Mouse (Mus musculus) cerebellum, postnatal 36 days (tissue): ENCODE data around the gene Paqr3.

ENCODE experiments used
- DNase-seq, 2 experiments: peaks; one replicate each; pipeline ENCODE4 v3.0.0; 2021 to 2022; ENCODE audit warnings: mixed read lengths in 2 of 2

The Paqr3 gene

DNA sequence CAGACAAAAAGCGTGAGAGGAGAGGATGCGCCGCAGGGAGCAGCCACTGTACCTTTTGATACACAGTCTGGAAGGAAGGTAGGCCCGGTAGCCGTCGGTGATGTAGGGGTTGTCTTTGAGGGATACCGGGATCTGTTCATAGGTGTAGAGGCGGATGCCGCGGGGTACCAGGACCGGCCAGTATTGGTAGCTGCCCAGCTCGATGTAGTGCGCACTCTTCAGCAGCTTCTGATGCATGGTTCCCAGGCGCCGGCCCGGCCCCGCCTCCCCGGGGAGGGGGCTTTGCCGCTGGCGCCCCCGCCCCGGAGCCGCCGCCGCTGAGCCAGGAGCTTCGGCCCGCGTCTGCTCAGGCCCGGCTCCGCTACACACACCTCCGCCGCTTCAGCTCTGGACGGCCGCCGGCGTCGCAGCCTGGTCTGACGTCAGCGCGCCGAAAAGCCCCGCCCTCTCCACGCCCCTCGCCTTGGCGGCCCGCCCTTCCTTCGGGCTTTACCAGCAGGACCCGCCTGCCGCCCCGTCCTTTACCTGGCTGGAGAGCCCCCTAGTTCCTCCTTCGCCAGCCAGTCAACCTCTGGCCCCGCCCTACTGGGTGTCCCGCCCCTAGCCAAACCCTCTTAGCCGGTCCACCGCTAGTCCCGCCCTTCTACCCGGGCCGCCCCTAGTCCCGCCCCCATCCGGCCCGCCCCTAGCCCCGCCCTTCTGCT is at the start of gene Paqr3:
TSS of gene Paqr3 (minus strand) at position 390 of the 704 bp plus-strand sequence.
- DNase-seq: peak; percentile 98 to 99

- peak in 1 of 2 experiments; percentile 25 for DNase-seq
Observed at GRCm38 (mm10) chr5:97154688-97155087, 43.3 kb upstream of the Paqr3 start.

- no peak for DNase-seq
Observed at GRCm38 (mm10) chr5:97135331-97135730, 23.9 kb upstream of the Paqr3 start.

GRCm38 (mm10) chr5:97129589-97129988 is 18.2 kb upstream of the Paqr3 start:
- no peak for DNase-seq

GRCm38 (mm10) chr5:97128242-97129226 is 17.1 kb upstream of the Paqr3 start:
- peak; percentile 72 to 78 for DNase-seq

GRCm38 (mm10) chr5:97127284-97127683 is 15.9 kb upstream of the Paqr3 start:
- DNase-seq: no peak

- peak; percentile 37 to 57 for DNase-seq
Observed at GRCm38 (mm10) chr5:97126005-97126404, 14.6 kb upstream of the Paqr3 start.

GRCm38 (mm10) chr5:97125459-97125970 is 14.1 kb upstream of the Paqr3 start:
- DNase-seq: no peak

DNA sequence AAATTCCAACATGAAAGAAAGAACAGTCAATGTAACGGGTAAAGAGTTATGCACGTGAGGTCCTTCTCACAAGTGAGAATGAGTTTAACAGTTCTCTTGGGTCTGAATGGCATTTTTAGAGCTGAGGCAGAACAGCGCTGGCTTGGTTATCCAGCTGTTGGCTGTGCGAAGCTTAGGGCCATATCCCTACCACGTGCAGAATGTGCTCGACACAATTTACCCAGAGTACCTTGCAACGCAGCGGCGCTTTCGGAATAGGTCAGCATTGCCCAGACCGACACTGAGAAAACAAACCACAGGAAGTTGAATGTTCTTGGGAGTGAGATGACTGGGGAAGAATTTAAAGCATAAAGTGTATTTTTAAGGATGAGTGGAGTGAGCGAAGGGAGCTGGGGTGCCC is 13.6 kb upstream of the Paqr3 start:
- DNase-seq: no peak

- peak in 1 of 2 experiments; percentile 29 for DNase-seq
Observed at GRCm38 (mm10) chr5:97110697-97111096, 699 bp downstream of the Paqr3 start.

DNA sequence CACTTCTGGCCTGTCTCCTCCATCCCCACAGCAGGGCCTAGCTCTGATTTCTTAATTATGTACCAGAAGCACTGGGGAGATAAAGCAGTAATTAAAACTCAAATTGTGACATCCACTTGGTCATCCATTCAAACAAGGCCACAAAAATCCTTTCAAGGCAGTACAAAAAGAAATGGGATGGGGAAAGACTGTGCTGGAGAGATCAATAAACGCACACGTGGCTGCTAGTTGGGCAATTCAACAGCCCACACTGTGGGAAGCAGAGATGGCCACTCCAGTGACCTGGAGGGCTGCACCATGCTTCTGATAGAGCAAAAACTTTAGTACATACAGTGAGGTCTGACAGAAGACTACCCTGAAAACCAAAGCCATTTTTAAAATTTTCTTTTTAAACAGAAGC is 1.3 kb downstream of the Paqr3 start:
- DNase-seq: no peak

GRCm38 (mm10) chr5:97108333-97108732 is 3.1 kb downstream of the Paqr3 start:
- DNase-seq: no peak

- DNase-seq: no peak
Observed at GRCm38 (mm10) chr5:97099954-97100353, 11.4 kb downstream of the Paqr3 start.

- DNase-seq: no peak
Observed at GRCm38 (mm10) chr5:97097631-97098041, 13.8 kb downstream of the Paqr3 start.

- no peak for DNase-seq
Observed at GRCm38 (mm10) chr5:97095335-97095734, 16.1 kb downstream of the Paqr3 start.

DNA sequence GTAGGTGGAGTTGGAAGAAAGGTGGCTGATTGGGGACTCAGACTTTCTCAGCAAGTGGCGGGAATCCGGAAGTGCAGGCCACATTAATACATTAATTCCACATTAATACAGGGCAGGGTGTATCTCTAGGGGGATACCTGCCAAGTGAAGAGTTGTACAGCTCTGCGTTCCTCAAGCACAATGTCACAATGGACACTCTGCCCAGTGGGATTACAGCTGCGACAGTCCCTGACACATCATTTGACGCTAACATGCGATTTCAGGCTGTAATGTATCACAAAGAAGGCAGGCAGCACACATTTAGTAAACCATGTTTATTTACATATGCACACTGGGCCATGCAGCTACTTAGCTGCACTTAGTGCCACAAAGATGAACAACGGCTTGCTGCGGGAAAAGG is 18.4 kb downstream of the Paqr3 start:
- no peak for DNase-seq

DNA sequence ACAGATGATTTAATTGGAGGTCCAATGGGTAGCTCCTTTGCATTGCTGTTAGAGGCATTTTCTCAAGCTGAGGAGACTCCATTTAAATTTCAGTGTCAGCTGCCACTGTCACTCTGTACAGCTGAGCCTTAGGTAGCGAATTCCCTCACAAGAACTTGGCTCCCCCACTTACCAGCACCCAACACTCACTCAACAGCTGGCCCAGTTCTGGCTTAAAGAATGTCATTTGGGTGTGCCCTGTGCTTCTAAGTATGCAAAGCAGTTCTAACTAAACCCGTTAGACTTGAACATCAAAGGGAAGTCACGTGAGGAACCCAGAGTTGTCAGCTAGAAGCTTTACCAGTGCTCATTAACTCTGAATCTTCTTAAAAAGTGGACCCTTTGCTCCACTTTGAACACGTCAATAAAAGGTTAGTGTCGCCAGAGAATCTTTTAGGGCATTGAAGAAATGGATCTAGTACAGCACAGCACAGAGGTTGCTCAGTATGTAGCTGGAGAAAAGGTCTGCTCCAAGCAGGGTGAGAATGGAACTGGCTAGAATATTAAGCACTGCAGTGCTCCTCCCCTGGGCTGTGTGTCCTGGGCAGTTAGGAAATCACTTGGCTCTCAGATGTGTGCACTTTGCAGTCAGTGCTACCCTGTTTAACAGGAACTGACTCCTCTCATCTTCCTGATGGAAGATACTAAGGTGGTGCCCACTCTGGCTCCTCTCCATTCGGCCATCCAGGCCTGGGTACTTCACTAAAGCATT is 21.2 kb downstream of the Paqr3 start:
- DNase-seq: no peak

DNA sequence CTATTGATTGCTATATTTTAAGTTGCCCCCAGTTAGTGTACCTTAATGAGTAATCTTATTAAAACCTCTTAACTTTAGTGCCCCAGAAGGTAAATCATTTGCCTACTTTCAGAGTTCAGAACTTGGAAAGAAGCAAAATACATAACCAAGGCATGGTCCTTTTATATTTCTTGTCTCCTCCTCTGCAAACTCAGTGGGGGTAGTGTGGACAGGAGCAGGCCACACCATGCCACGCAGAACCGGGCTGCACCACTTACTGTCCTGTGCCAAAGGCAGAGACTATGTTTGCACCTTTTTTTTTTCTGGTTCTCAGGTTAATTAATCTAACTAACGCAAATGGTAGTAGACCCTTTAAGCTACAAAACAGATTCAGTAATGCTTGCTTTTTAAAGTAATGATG is 22.0 kb downstream of the Paqr3 start:
- no peak for DNase-seq

GRCm38 (mm10) chr5:97088231-97088630 is 23.2 kb downstream of the Paqr3 start:
- DNase-seq: no peak

DNA sequence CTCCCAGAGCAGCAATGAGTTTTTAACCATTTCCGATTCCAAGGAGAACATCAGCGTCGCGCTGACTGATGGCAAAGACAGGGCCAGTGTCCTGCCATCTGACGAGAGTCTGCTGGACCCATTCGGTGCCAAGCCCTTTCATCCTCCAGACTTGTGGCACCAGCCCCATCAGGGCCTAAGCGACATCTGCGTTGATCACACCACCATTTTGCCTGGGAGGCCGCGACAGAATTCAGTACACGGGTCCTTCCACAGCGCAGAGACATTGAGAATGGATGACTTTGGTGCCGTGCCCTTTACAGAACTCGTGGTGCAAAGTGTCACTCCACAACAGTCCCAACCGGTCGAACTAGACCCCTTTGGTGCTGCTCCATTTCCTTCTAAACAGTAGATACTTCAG is 23.6 kb downstream of the Paqr3 start:
- no peak for DNase-seq

DNA sequence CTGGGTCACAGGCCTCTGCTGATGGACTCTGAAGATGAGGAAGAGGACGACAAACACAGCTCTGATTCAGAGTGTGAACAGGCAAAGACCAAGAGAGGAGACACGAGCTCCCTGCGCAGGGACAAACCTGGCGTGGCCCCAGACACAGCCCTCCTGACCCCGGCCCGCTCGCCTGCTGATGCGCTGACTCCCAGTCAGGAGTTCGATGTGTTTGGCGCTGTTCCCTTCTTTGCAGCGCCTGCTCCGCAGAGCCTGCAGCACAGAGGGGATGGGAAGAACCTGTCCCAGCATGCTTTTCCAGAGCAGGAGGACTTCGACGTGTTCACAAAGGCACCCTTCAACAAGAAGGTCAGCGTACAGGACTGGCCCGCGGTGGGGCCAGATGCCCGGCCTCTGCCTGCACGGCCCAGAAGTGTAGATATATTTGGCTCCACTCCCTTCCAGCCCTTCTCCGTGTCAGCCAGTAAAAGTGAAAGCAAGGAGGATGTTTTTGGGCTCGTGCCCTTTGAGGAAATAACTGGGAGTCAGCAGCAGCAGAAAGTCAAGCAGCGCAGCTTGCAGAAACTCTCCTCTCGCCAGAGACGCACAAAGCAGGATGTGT is 24.3 kb downstream of the Paqr3 start:
- no peak for DNase-seq

DNA sequence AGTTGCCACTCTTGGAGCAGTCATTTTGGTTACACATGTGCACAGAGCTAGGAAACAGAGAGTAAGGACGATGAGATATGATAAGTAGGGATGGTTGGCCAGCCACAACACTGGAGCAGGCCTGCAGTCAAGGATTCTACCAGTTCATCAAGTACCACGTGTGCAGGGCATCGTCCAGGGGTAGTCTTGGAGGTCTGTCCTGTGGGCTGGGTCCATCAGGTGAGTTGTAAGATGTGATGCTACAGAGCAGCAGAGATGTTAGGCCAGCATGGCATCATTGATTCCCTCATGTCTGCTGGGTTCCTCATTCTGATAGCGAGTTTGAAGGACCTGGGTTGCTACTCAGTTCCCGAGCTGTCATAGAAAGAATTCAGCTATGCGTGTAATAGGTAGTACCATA is 26.3 kb downstream of the Paqr3 start:
- DNase-seq: no peak
